Mouse (Mus musculus) G1E (cell line): ENCODE data around the gene Jmjd4.

Source experiments
- CTCF ChIP-seq: IDR thresholded peaks from 2 replicates; pipeline ENCODE4 v1.5.1; 2012; ENCODE audit warnings: low read depth, low read length, inconsistent platforms, mixed read lengths
- GATA1 ChIP-seq: IDR thresholded peaks from 2 replicates; pipeline ENCODE4 v1.6.1; 2012; ENCODE audit warnings: borderline replicate concordance, low read length, inconsistent platforms, mixed read lengths
- TAL1 ChIP-seq: conservative IDR thresholded peaks from 2 replicates; pipeline ENCODE4 v1.6.1; 2012; ENCODE audit warnings: low read depth, low read length, inconsistent platforms, mixed read lengths

DNA sequence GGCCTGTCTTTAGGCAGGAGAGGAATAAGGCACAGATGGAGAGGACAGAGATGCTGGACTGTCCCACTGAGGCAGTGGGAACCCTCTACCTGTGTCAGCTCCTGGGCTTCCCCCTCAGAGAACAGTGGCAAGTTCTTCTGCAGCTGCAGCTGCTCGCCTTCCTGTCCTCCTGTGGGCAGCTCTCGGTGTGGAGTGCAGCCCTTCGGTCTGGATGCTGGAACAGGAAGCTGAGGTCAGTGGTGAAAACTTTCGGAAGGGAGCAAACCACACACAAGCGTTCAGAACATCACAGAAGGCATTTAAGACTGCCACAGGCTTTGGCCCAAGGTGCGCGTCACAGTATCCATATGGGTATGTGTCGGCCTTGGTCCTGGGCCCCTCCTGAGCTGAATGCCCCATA, 28.4 kb upstream of the Jmjd4 start:
- no peak for TF ChIP-seq CTCF
- TF ChIP-seq GATA1: no peak
- TF ChIP-seq TAL1: no peak
